Mouse (Mus musculus): ENCODE data around the gene Ckap5. TPM values are rescaled to one million over a fixed set of nuclear protein-coding genes. Genes with fewer than 3 reads are reported as not detected.

The Ckap5 gene
- 38.9 TPM for polyA plus RNA-seq (2015; fragmentation: Illumina TruSeq; extraction: RNeasy Lipid Tissue Mini Kit (QIAGEN cat#74804); ENCODE audit: insufficient read depth, low replicate concordance)

GRCm38 (mm10) chr2:91526294-91527146 lies at the start of gene Ckap5:
TSS of gene Ckap5 (plus strand) at chr2:91526762.

GRCm38 (mm10) chr2:91636229-91636628 lies 109.7 kb downstream of the Ckap5 start, which contains the start of gene F2:
TSS of gene F2 (minus strand) at chr2:91636414.

GRCm38 (mm10) chr2:91649553-91650359 lies 123.2 kb downstream of the Ckap5 start, which contains the start of the genes Zfp408 and Arhgap1:
TSS of gene Zfp408 (minus strand) at chr2:91649791.
TSS of gene Arhgap1 (plus strand) at chr2:91649860.

Other genes with a start within 250 kb of the Ckap5 start
- gene 1110051M20Rik, start 82.1 kb upstream of the Ckap5 start, polyA plus RNA-seq (2015; fragmentation: Illumina TruSeq; extraction: RNeasy Lipid Tissue Mini Kit (QIAGEN cat#74804); ENCODE audit: insufficient read depth, low replicate concordance), result 10.5 TPM
- 2.4 TPM for gene Lrp4, start 69.3 kb upstream of the Ckap5 start, polyA plus RNA-seq (2015; fragmentation: Illumina TruSeq; extraction: RNeasy Lipid Tissue Mini Kit (QIAGEN cat#74804); ENCODE audit: insufficient read depth, low replicate concordance)
- gene F2, start 109.7 kb downstream of the Ckap5 start, polyA plus RNA-seq (2015; fragmentation: Illumina TruSeq; extraction: RNeasy Lipid Tissue Mini Kit (QIAGEN cat#74804); ENCODE audit: insufficient read depth, low replicate concordance), result 0.19 TPM
- gene Zfp408, start 123.0 kb downstream of the Ckap5 start, polyA plus RNA-seq (2015; fragmentation: Illumina TruSeq; extraction: RNeasy Lipid Tissue Mini Kit (QIAGEN cat#74804); ENCODE audit: insufficient read depth, low replicate concordance), result 14.3 TPM
- 80.0 TPM for gene Arhgap1, start 123.1 kb downstream of the Ckap5 start, polyA plus RNA-seq (2015; fragmentation: Illumina TruSeq; extraction: RNeasy Lipid Tissue Mini Kit (QIAGEN cat#74804); ENCODE audit: insufficient read depth, low replicate concordance)
- gene Atg13, start 183.8 kb downstream of the Ckap5 start, polyA plus RNA-seq (2015; fragmentation: Illumina TruSeq; extraction: RNeasy Lipid Tissue Mini Kit (QIAGEN cat#74804); ENCODE audit: insufficient read depth, low replicate concordance), result 26.4 TPM
- gene Harbi1, start 184.1 kb downstream of the Ckap5 start, polyA plus RNA-seq (2015; fragmentation: Illumina TruSeq; extraction: RNeasy Lipid Tissue Mini Kit (QIAGEN cat#74804); ENCODE audit: insufficient read depth, low replicate concordance), result 14.8 TPM
- gene Ambra1, start 203.4 kb downstream of the Ckap5 start, polyA plus RNA-seq (2015; fragmentation: Illumina TruSeq; extraction: RNeasy Lipid Tissue Mini Kit (QIAGEN cat#74804); ENCODE audit: insufficient read depth, low replicate concordance), result 22.7 TPM